Mouse (Mus musculus) kidney, adult 8-10 months (tissue): Measurements from ENCODE around the gene Rpl28.

ENCODE experiments used
- DNase-seq, 2 experiments: peaks; one replicate each; pipeline ENCODE4 v3.0.0; 2022

Gene Rpl28

DNA sequence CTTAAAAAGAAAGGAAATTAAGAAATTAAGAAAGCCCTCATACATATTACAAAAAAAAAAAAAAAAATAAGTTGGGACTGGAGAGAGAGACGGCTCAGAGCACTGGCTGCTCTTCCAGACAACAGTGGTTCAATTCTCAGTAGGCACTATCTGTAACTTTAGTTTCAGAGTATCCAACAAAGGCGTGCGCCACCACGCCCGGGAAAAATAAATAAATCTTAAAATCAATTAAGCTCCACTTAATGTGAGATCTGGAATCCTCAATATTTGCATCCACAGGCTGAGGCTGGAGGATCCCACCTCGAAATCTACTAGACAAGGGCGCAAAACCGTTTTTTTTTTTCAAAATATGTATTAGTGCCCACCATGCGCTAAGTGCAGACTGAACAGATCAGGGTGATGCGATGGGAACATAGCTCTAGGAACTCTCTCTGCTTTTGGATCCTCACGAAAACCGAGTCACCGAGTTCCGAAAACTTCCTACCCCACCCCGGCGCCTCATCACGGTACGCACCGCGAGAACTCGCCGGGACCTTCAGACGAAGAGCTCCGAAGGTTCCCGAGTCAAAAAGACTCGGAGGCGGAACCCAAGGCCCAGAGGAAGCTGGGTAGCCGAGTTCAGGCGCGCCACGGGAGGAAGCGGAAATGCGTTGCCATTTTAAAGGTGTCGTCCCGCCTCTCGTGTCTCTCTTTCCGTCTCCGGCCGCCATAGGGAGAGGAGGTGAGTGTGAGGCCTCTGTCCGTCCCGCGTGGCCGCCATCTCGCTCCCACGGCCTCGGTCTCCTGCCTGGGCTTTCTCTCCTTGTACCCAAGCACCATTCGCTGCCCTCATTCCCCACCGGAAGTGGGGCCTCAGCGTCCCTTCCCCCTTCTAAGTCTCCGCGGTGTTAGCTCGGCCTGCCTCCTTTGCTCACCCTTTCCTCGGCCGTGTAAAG lies at the start of gene Rpl28:
Gene Rpl28 (plus strand): TSS at position 597 of the 935 bp plus-strand sequence.
- peak; percentile 96 to 97 for DNase-seq

DNA sequence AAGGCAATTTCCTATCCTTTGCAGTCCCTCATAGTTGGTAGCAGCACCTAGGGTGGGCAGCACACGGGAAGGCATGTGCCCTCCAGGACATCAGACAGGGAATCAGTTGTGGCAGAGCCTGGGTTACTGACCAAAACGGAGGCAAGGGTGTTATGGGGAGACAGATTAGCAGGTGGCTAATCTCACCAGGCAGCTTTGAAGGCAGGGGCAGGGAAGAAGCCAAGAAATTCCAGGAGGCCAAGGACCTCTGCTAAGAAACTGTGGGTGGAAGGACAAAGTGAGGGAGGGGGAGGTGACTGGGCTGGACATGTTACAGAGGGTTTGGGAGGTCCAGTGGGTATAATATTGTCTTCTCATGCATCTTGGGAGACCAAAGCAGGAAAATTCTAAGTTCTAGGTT lies 49.3 kb upstream of the Rpl28 start:
- no peak for DNase-seq

DNA sequence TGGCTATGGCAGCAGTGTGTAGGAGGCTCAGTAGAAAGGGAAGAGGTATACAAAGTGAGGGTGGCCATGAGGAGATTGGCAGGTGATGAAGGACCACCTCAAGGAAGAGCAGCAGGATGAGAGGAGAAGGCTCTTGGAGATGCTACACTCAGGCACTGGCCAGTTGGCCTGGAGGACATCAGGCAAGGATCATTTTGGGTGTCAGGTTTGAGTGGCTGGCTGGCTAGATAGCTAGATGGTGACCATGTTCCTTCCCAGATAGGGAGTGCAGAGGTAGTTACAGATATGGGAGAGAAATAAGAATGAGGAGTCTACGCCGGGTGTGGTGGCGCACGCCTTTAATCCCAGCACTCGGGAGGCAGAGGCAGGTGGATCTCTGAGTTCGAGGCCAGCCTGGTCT lies 47.8 kb upstream of the Rpl28 start:
- no peak for DNase-seq

DNA sequence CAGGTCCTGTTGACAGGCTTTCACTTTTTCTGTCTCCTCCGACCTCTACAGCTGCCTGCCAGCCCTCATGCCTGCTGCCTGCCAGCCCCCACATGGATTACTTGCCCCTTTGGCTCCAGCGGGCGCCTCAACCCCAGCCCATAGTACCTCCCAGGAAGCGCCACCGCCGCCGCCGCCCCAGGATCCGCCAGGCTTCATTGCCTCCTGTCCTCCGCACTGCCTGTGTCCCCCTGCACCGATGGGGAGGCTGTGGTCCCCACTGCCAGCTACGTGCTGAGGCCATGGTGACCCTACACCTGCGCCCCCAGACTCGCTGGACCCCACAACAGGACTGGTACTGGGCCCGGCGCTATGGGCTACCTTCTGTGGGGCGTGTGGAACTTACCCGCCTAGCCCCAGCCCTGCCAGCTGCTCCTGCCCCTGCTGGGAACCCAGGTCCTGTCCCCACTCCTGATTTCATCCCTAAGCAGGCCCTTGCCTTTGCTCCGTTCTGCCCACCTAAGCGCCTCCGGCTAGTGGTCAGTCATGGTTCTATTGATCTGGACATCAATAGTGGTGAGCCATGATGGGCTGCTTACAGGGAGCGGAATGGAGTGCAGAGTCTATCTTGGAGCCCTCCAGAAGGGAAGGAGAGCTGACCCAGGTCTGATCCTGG lies 46.2 kb upstream of the Rpl28 start:
- DNase-seq: no peak

DNA sequence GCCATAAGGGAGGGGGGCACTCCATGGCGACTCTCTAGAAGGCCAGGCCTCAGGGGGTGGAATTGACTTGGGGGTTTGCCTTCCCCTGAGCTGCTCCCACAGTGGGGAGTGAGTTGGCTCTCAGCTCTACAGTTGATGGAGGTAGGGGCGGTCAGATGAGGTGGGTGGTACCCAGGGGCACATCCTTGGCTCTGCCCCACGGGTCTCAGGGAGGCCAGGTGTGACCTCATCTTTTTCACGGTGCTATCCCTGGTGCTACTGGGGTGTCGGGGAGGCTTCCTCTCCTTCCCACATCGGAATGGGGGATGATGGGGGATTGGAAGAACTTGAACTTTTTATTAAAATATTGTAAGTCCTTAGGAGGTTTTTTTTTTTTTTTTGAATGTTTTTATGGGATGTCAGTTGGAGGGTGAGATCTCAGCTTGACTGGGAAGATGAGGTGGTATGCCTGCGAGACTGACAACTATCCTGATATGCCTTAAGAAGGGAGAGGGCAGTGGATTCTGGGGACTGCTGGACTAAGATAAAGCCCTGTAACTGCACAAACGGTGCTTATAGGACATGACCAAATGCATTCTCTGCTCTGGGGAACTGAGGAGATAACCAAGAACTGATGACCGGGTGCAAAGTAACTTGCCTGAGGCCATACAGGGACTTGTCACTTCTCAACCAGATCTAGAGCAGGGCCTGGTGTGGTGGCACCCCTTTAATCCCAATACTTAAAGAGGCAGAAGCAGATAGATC lies 45.3 kb upstream of the Rpl28 start:
- DNase-seq: no peak

DNA sequence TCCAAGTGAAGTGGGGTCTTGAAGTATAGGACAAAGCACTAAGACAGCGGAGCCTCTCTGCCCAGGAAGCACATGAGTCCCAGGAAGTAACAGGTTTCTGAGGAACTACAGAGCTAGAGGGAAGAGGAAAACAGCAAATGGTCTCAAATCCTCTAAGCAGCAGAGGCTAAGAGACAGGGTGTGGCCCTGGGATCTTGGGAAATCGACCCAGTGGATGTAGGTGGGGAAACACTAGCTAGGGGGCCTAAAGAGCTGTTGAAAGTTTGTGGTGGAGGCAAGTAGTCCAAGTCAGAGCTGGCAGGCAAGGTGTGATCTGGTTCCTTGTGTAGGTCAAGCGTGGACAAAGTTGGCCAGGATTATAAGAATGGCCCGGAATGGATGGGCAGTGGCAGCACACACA lies 44.4 kb upstream of the Rpl28 start:
- DNase-seq: no peak

DNA sequence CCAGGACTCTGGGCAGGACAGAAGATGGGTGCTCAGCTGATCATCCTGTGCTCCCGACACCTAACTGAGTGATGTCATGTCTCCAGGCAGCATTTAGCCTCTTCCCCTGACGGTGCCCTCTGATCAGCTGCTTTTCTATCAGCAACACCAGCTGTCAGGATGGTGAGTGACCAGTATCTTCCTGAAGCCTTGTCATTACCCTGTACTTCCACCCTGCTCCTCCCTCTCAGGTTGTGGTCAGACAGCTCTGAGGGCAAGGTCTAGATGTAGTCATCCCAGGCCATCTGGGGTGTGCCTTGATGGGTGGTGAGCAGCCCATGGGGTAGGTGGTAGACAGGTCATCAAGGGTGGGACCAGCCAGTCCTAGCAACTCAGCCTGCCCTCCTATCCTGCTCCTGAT lies 43.5 kb upstream of the Rpl28 start:
- DNase-seq: no peak

DNA sequence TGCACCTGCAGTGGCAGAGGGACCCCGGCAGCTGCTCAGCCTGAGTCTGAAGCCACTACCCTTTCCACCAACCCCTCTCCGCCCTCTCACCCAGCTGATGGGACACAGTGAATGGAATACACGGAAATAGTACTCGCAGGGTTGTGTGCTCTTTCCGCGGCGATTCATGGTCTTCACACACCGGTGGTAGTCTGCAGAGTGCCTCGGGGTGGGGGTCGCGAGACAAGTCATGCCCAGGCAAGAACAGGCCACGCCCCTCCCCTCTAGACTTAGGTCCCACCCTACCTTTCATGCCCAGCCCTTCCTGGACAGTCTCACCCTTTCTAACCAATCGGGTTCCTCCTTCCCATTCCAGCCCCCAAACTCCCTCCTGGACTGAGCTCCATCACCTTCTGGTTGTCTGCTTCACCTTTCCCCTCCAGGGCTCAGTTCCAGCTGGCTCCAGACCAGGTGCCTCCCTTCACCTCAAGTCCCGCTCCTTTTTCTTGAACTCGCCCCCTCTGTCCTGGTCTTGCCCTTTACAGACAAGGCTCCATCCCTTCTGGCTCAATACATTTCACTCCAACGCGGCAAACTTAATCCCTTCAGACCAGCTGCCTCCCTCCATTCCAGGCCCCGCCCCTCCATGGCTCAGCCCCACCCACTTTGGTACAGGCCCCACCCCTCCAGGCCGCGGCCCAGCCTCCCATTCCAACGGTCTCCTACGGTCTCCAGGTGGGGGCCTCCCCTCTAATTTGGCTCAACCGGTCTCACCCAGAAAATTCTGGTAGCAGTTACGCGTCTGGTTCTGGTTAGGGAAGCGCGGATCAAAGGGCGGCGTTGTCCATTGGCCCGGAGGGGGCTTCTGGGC lies 40.5 kb upstream of the Rpl28 start:
- peak; percentile 58 to 61 for DNase-seq

DNA sequence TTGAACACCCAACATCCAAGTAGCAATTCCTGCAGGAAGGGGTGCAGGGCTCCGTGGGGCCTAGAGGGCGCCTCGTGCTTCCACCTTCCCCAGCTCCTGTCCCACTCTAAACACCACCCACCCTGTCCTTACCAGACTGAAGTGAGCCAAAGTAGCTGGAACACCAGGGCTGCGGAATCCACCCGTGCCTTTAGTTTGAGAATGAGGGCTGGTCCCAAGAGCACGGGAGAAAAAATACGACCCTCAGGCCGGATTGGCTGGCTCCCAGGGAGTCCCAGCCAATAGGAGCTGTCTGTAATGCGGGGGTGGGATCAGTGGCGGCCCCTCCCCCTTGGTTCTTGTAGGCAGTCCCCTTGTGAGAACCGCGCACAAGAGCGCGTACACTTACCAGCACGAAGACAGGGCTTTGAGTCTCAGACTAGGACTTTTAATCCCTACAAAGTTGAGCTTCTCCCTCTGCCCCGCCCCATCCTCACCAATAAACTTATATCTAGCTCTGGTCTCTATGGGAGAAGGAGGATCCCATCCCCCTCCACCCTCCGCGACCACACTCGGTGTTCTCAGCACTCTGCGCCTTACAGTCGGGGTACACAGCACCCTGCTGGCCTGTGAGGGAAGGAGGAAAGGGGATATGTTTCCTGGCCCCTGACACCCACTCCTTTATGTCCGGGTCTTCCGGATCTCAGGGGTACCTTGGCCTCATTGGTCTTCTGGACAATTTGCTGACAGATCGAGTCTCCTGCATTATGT lies 39.7 kb upstream of the Rpl28 start, which contains the start of gene Cox6b2:
Gene Cox6b2 (minus strand): TSS at position 274 of the 750 bp plus-strand sequence.
- peak; percentile 72 to 73 for DNase-seq

DNA sequence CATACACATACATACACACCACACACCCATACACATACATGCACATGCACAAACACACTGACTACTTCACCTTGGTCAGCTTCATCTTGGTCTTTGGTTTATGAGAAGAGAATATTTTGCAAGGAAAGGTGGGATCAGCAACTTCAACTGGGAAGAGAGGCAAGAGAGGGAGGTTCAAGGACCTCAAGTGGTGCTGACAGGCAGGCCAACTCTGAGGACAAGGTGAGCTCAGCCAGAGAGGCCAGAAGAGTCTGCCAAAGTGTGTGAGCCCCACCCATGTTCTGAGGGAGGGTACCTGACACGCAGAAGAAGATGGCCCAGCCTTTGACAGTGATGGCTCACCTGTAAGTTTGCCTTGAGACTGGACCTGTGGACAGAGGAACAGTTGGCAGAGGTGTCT lies 33.0 kb upstream of the Rpl28 start:
- DNase-seq: no peak

DNA sequence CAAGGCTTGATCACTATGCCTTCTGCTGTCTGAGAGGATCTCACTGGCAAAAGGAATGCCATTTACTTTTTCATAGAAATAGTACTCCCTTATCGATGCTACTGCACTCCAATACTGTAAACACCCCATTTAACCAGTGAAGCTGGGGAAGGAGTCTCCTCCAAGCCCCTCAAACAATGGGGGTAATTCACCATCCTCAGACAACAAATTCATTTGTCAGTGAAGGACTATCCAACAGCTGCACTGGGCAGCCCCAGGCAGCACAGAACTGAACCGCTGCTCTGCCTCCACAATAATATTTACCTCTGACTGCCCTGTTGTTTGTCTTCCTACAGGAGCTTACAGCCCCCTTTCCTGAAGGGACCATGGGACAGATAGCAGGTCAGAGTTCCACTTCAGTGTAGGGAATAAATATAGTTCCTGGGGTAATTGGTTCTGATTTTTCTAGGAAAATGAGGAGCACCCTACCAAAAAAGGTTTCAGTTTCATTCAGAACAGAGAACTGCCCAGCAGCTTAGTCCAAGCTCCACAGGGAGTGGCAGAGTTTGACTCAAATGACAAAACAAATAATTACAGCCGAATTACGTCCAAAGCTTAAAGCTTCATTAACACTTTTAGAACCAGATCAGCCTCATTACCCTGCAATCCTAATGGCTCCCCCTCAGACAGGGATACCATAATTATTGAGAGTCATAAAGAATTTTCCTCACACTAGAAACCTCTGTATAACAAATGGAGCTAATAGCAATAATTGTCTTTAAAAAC lies 27.5 kb upstream of the Rpl28 start:
- no peak for DNase-seq

DNA sequence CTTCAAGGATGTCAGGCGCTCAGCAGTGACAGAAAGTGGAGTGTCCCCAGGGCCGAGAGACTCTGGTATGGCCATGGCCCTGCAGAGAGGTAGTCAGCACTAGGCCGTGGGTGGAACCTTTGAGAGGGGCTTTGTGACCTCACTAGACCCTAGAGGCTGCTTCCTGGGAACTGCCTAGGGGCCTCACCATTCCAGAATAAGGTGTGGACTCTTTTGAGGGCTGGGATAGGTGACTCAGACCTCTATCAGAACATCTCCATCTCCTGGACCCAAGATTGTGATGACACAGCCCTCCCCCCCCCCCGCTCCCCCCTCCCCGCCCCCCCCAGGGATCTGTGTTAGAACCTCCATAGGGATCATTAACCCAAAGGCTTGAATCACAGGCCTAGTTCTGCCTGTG lies 21.5 kb upstream of the Rpl28 start, which contains the start of gene Fam71e2:
Gene Fam71e2 (minus strand): TSS at position 101 of the 400 bp plus-strand sequence.
- DNase-seq: no peak

DNA sequence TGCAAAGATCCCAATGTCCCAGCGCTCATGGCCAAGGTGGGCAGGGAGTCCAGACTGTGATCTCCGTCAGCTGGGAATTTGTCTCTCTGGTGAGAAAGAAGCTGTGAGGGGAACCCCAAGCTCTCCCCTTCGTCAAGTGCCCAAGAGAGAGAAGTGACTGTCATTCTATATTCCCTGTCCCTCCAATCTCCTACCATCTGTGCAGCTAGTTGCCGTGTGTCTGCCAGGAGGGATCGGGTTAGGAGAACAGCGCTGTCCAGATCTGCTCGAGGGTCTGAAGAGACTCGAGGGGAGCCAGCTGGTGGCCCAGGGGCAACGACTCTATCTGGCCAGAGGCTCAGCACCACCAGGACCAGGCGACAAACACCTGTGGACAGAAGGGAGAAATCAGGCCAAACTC lies 16.5 kb upstream of the Rpl28 start:
- no peak for DNase-seq

DNA sequence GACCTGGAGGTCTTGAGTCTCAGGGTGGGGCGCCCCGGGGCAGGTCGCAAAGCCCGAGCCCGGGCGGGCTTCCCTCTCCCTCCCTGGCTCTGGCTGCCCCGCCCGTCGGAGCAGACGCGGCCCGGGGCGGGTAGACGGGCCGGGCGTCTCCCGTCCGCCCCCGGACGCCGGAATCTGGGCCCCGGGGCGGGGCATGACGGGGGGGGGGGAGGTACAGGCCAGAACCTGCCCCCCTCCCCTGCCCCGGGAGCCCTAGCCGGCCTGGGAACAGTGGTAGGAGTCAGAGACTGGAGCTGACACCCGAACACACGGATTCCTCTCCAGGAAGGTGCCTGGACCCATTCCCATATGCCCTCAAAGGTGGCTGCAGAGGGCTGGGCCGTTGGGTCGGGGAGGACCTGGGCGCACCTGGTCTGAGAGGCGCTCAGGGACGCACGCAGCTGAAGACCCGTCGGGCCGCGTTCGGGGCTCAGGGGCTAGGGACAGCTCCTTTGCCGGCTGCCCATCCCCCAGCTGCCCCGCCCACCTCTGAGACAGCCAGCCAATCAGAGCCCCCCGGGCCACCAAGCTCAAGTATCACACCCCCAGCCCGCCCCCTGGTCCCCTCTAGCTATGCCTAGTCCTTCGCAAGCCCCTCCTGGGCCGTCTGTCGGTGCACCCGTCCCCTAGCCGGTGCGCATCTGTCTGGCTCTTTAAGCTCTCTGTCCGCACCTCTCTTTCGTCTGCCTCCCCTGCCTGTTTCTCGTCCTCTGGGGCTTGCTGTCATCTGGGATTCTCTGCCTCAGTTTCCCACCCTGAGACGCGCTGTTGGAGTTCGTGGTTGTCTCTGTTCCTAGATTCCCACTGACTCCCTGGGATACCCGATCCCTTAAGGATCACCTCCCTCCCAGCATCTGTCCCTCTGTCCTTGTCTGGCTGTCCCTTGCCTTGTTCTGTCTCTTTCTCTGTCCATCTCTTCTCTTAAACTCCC lies 15.5 kb upstream of the Rpl28 start:
- DNase-seq: peak; percentile 36 to 50

DNA sequence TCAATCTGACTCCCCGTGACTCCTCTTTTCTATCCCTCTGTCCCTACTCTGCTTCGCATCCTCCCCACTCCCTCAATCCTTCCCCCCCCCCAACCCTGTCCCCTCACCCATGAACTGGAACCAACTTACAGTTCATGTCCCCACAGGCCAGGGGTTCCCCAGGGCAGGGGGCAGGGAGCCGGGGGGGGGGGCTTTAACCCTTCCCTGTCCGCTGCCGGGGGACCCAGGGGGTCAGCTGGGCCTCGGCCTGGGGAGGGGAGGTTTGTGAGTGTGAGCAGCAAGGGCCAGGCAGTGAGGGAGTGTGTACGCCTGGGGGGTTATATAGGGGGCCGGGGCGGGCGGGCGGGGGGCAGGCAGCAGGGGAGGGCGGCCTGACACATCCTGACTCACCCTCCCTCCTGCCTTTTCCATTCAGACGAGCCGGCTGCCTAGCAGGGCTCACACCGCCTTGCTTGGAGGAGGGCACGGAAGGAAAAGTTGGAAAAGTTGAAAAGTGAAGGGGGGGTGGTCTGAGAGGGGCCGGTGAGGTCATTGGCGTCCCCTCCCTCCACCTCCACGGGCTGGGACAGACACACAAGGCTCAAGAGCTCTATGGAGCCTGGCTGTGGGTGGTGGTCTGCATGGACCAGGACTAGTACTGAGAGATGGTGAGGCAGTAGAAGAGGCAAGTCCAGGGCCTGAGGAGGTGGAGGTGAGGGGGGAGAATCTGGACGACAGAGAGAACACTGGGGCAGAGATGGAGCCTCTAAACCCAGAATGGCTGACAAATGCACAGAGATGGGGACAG lies 14.6 kb upstream of the Rpl28 start:
- DNase-seq: no peak

DNA sequence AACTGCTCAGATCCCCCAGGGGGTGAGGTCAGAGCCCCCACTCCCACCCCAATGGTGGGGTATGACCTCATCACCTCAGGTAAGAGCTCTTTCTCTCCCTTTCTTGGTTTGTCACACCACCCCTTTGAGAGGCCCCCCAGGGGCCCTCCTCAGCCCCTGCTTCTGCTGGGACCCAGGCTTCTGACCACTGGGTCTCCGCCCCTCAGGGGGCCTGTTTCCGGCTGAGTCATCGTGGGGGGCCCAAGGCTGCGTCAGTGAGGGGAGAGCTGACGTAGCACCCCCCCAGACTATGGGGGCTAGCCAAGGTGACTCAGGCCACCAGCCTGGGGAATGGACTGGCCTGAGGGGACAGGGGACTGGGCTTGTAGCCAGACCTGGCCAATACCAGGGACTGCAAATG lies 12.8 kb upstream of the Rpl28 start:
- DNase-seq: no peak

DNA sequence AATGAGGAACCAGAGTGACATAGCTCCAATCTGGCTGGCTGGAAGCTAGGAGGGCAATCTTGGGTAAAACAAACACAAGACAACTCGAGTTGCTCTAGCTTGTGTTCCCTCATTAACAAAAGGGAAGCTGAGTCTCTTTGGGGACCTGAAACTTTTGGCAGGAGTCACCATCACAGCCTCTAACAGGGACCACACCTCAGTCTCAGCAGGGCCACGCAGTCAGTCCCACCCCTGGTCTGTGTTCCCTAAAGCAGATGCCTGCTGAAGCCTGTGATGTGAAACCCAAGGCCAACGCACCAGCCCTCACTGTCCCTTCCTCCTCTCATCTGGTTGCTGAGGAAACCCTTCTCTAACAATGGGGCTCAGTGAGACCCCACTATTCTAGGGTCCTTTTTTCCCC lies 10.5 kb upstream of the Rpl28 start:
- no peak for DNase-seq

DNA sequence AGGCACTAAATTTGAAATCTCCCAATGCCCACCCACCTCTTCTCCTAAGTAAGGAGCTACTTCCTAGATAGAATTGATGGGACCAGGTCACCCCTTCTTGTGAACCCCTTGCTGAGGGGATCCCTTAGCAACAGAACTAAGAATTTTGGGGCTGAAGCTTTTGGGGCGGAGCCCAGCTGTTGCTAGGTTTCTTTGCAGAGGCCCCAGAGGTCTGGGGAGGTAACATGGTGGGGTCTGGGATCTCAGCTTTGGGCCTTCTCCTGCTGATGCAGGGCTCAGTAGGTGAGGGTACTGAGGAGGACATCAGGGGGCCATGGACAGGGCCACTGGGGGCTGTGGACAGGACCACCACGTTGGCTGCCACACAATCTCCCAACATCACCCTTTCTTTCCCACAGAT lies 9.9 kb upstream of the Rpl28 start, which contains the start of the genes Il11 and Tmem190:
Gene Il11 (minus strand): TSS at position 101 of the 400 bp plus-strand sequence.
Gene Tmem190 (plus strand): TSS at position 179 of the 400 bp plus-strand sequence.
- DNase-seq: no peak
